Mouse (Mus musculus): ENCODE measurements around the gene Glb1l3. TPM values are rescaled to one million over a fixed set of nuclear protein-coding genes. Genes with fewer than 3 reads are reported as not detected.
"Not testable (repeated sequence)": the region's sequence is repeated elsewhere in the genome, so short reads cannot be mapped to it uniquely, and the experiment has no call there.

Glb1l3 gene
- polyA plus RNA-seq (2015; fragmentation: Nextera tagmentation; extraction: Ambion mirVana), result not detected in 2 replicates

DNA sequence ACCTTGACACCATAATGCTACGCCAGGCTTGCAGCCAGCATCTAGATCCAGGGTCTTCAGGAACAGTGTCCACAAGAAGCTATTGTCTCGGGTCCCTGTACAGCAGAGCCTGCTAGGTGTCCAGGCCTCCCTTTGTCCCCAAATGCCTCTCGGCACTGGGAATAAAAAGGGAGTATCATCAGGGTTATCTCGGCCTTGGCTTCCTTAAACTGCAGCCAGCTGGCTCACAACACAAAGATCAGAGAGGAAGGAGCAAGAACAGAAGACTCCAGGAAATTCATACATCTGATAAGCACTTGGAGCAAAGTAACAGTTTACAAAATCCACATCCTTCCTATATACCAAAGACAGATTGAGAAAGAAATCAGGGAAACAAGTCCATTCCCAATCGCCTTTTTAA is at the start of gene Glb1l3:
Glb1l3 (minus strand) TSS at position 140 of the 400 bp plus-strand sequence.
- Histone ChIP-seq H3K4me1 (no peaks in the 10 kb centered on the region), H3K27ac (replicated peaks) (no peak within 1 kb of the TSS), H3K4me3 (no peak within 1 kb of the TSS), H3K27me3 (no peaks in the 10 kb centered on the region), H3K9ac (replicated peaks) (no peak within 1 kb of the TSS), H3K4me2 (replicated peaks) (no peak within 1 kb of the TSS), H3K36me3 (no peaks in the 10 kb centered on the region), H3K9me3 (no peaks in the 10 kb centered on the region)
- whole genome bisulfite sequencing, result 72% methylated on average over 5 of the region's 5 CpGs
- no peak for ATAC-seq (replicated peaks)

DNA sequence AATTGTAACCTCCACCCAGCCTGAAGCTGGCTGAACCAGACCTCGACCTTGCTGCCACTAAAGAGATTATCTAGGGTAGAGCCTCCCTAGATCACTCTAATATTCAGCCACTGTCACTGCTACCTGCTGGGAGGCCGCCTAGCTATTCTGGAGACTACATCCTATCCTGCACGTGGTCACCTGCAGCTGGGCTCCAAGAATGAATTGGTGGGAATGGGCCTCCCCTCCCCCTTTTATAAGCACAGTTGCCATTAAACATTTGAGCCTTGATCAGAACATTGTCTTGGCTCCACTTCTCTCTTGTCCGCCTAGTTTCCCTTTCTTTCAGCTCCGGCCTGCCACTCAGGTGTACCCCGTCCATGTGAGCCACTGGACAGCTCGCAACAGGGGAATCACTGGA is 9.2 kb upstream of the Glb1l3 start:
- H3K4me1 ChIP-seq; H3K36me3 ChIP-seq; H3K27ac ChIP-seq (replicated peaks); H3K9me3 ChIP-seq; H3K4me2 ChIP-seq (replicated peaks); H3K9ac ChIP-seq (replicated peaks); H3K27me3 ChIP-seq; H3K4me3 ChIP-seq; ATAC-seq (replicated peaks): not testable (repeated sequence)
- WGBS, result 76% methylated on average over 7 of the region's 7 CpGs

DNA sequence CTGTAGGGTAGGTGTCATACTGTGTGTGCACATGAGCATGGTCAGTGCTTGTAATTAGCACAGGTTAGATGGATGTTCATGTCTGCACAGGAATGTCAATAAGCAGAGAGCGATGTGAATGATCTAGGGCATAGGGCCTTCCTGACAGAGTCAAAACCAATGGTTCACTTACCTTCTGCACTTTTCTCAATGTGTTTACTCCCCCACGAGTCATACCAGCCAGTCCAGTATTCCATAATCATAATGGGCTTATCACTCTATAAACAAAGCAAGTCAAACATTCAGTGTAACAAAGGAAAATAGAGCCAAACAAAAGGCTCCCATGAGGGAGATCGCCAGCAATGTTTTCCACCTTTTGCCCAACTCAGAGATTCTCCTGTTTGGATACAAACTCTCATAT is 29.6 kb downstream of the Glb1l3 start:
- Histone ChIP-seq H3K4me1 (no peaks in the 10 kb centered on the region), H3K4me2 (replicated peaks) (no peak overlapping the region), H3K9ac (replicated peaks) (no peak overlapping the region), H3K9me3 (no peaks in the 10 kb centered on the region), H3K27ac (replicated peaks) (no peak overlapping the region), H3K4me3 (no peak overlapping the region), H3K36me3 (no peaks in the 10 kb centered on the region), H3K27me3 (no peaks in the 10 kb centered on the region)
- 81% methylated on average over 3 of the region's 3 CpGs for WGBS
- ATAC-seq (replicated peaks), result no peak

DNA sequence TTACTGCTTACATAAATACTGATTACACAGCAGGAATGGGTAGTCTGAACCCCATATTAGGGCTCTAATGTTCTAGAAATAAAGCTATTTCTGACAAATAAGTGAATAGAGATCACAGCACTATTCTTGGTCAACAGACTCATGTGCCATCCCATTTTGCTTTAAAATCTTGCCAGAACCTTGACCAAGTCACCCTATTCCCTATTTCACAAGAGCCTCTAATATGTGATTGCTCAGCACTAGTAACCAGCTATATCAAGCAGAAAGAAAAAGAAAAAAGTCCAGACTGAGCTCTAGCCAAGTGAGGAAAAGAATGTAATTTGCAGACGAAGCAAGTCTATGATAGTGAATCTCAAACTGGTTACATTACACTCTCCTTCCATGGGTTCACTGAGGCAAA is 40.7 kb downstream of the Glb1l3 start:
- Histone ChIP-seq H3K36me3 (no peaks in the 10 kb centered on the region), H3K4me1 (no peaks in the 10 kb centered on the region), H3K9ac (replicated peaks) (no peak overlapping the region), H3K4me3 (no peak overlapping the region), H3K4me2 (replicated peaks) (no peak overlapping the region), H3K27me3 (no peaks in the 10 kb centered on the region), H3K27ac (replicated peaks) (no peak overlapping the region), H3K9me3 (no peaks in the 10 kb centered on the region)
- ATAC-seq (replicated peaks), result no peak
- WGBS, result 76% methylated on average over 1 of the region's 1 CpGs

DNA sequence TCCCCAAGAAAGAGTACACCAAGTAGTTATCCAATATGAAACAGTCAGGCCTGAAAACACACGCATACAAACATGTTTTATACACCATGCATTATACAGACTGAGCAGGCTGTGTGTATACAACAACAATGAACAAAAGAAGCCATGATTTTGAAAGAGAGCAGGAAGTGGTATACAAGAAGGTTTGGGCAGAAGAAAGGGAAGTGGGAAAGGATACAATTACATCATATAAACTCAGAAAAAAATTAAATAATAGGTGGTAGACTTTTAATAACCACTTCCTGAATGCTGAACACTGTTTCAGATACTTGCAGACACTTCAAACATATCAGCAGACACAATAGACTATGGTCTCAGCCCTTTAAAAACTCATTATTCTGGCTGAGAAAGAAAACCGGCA is 52.0 kb downstream of the Glb1l3 start:
- ATAC-seq (replicated peaks), result no peak
- Histone ChIP-seq H3K27ac (replicated peaks) (no peak overlapping the region), H3K9me3 (no peaks in the 10 kb centered on the region), H3K9ac (replicated peaks) (no peak overlapping the region), H3K27me3 (no peaks in the 10 kb centered on the region), H3K36me3 (no peaks in the 10 kb centered on the region), H3K4me2 (replicated peaks) (no peak overlapping the region), H3K4me3 (no peak overlapping the region), H3K4me1 (peaks cover 12% of the 10 kb centered on the region)
- WGBS, result 79% methylated on average over 2 of the region's 2 CpGs

DNA sequence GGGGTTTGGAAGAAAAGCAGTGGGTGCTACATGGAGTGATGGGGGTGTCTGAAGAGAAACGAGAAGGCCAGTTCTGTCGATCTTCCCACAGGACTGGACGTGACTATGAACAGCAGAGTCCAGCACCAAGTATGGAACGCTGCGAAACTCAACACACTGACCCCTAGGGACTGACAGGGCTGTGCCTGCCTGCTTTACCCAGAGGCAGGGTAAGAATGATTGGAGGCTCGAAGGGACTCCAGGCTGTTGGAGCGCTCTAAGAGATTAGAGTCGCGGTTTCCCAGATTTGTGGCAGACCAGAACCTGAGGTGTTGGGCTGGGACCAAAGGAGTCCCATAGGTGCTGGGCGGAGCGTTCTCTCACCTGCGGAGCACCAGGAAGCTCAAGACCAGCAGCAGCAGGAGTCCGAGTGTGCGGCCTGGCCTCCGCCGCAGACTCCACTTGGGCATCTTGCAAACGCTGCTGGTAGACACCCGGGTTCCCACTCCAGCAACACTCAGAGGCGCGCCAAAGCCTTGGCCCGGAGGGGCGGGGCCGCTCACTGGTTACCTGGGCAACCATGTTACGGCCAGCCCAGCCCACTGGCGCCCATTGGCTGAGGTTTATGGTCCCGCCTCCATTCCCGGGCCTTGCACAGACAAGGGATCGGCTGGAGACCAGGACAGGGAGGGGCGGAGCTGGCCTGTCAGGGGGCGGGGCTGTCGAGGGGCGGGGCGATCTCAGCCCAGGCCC is 54.6 kb downstream of the Glb1l3 start, which contains the start of gene Glb1l2:
Glb1l2 (minus strand) TSS at position 534 of the 732 bp plus-strand sequence.
- H3K27ac ChIP-seq (replicated peaks), result 0 out of 2 replicates have a peak within 1 kb of the TSS, but pooled peaks have one; percentile 28
- H3K9me3 ChIP-seq, result no peaks in the 10 kb centered on the region
- ATAC-seq (replicated peaks), result peak; percentile 100
- no peaks in the 10 kb centered on the region for H3K36me3 ChIP-seq
- H3K4me1 ChIP-seq, result peaks cover 12% of the 10 kb centered on the region
- peak within 1 kb of the TSS; percentile 51 for H3K4me3 ChIP-seq
- H3K27me3 ChIP-seq, result no peaks in the 10 kb centered on the region
- under 1% methylated on average over 33 of the region's 33 CpGs for whole genome bisulfite sequencing
- H3K9ac ChIP-seq (replicated peaks), result peak within 1 kb of the TSS; percentile 56
- peak within 1 kb of the TSS; percentile 88 for H3K4me2 ChIP-seq (replicated peaks)

DNA sequence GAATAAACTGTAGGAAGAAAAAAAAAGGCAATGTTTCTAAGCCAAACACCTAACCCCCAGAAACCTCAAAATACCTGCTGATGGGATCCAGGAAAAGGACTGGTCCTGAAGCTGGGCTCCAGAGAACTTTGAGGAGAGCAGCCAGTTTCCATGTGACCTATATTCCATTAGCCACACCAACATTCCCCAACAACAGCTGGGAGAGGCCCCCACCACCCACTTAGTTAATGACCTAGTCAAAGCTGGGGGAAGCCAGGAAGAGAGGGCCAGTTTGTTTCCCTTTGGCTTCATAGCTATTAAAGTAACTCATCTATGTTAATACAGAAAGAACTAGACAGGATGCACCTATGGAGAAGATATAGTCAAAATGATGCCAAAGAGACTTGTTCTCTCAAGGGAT is 56.4 kb downstream of the Glb1l3 start:
- Histone ChIP-seq H3K36me3 (no peaks in the 10 kb centered on the region), H3K27me3 (no peaks in the 10 kb centered on the region), H3K4me1 (peaks cover 12% of the 10 kb centered on the region), H3K4me3 (no peak overlapping the region), H3K4me2 (replicated peaks) (no peak overlapping the region), H3K27ac (replicated peaks) (no peak overlapping the region), H3K9me3 (no peaks in the 10 kb centered on the region), H3K9ac (replicated peaks) (no peak overlapping the region)
- ATAC-seq (replicated peaks), result no peak

DNA sequence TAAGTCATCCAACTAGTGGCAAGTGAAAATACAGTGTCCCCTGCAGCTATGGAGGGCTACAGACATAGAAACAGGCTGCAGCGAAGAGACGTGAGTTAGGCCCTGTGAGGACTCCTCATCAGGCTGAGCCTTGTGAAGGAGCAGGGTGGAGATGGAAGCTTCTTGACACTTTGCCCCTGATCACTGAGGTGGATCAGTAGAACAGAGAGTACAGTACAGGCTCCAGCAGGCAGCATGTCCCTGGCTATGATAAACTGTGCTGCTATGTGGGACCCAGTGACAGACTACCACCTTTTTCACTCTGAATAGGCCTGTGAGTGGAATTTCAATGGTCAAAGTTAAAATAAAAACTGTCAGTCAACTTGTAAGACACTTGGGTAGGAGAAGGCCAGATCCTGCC is 60.3 kb downstream of the Glb1l3 start:
- WGBS, result 98% methylated on average over 2 of the region's 2 CpGs
- Histone ChIP-seq H3K27ac (replicated peaks) (no peak overlapping the region), H3K4me2 (replicated peaks) (no peak overlapping the region), H3K36me3 (no peaks in the 10 kb centered on the region), H3K4me1 (no peaks in the 10 kb centered on the region), H3K9me3 (no peaks in the 10 kb centered on the region), H3K27me3 (no peaks in the 10 kb centered on the region), H3K4me3 (no peak overlapping the region), H3K9ac (replicated peaks) (no peak overlapping the region)
- no peak for ATAC-seq (replicated peaks)

DNA sequence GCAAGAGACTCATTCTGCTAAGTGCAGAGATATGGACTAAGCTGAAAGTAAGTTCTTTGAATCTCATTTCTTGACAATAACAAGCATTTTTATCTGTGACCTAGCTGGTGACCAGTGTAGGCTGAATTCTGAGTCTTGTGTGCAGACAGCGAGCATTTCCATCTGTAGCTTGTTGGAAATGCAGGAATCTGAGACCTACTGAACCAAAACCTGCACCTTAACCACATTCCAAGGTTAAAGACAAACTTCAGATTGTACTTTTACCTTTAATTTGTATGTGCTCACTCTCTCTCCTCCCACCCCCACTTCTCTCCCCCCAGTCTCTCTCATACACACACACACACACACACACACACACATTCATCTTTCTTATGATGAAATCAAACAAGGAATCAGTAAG is 62.0 kb downstream of the Glb1l3 start:
- WGBS, result 91% methylated on average over 1 of the region's 1 CpGs
- Histone ChIP-seq H3K4me3 (no peak overlapping the region), H3K9ac (replicated peaks) (no peak overlapping the region), H3K4me2 (replicated peaks) (no peak overlapping the region), H3K4me1 (no peaks in the 10 kb centered on the region), H3K36me3 (no peaks in the 10 kb centered on the region), H3K27ac (replicated peaks) (no peak overlapping the region), H3K9me3 (no peaks in the 10 kb centered on the region), H3K27me3 (no peaks in the 10 kb centered on the region)
- ATAC-seq (replicated peaks), result no peak

DNA sequence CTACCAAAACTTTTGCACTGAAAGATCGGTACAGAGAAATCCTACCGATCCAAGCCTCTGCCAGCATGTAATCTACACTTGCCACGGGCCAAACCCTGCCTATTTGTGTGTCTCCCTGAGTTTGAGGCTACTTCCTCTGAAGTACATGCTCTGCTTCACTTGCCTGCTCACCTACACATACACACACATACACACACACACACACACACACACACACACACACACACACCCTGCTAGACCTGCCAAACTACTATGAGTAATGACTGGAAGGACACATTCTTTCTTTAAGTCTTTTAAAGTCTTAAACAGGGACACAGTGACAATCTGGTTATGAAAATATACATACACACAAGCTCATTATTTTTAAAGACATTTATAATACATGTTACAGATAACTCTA is 62.5 kb downstream of the Glb1l3 start:
- Histone ChIP-seq H3K27me3 (no peaks in the 10 kb centered on the region), H3K4me1 (no peaks in the 10 kb centered on the region), H3K4me2 (replicated peaks) (no peak overlapping the region), H3K9ac (replicated peaks) (no peak overlapping the region), H3K27ac (replicated peaks) (no peak overlapping the region), H3K9me3 (no peaks in the 10 kb centered on the region), H3K36me3 (no peaks in the 10 kb centered on the region), H3K4me3 (no peak overlapping the region)
- ATAC-seq (replicated peaks), result no peak
- 90% methylated on average over 3 of the region's 3 CpGs for WGBS

DNA sequence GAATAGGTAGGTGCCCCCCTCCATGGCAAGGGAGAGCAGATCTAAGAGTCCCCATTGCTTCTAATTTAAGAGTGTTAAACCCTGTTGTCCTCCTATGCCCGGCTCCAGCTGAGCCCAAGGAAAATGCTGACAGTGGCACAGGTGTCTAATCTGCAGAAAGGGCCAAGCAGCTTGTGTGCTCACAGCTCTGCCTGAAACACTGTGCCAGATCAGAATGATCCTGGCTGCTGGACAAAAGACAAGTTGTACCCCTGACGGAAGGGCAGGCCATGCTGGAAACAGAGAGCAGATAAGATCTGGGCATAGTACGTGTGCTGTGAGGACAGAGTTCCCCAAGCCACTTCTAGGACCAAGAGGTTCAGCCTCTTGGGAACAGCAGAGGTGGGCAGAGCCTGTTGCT is 67.9 kb downstream of the Glb1l3 start:
- Histone ChIP-seq H3K4me1 (no peaks in the 10 kb centered on the region), H3K27me3 (no peaks in the 10 kb centered on the region), H3K4me3 (no peak overlapping the region), H3K9me3 (no peaks in the 10 kb centered on the region), H3K4me2 (replicated peaks) (no peak overlapping the region), H3K27ac (replicated peaks) (no peak overlapping the region), H3K36me3 (no peaks in the 10 kb centered on the region), H3K9ac (replicated peaks) (no peak overlapping the region)
- ATAC-seq (replicated peaks), result no peak
- WGBS, result 72% methylated on average over 3 of the region's 3 CpGs

DNA sequence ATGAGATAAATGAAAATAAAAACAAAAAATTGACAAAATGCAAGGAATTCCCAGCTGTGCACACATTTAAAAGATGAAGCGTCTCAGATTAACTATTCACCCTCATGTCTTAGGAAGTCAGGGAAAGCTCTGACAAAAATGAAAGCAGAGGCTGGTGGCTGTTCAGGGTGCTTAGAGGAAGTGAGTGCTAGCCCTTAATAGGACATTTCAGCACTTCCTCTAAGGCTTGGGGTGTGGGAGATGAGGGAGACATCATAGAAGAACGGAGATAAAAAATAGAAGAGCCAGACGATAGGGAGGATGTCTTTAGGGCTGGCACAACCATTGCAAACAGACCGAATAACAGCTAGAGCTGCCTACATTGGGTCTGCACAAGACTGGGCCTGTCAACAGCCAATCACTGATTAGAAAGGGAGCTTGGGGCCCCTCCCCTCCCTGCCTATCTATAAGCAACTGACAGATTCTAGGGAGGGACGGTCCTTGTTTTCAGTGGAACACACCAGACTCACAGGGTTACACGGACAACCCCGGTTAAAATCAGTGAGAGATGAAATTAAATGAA is 77.2 kb downstream of the Glb1l3 start:
- Histone ChIP-seq H3K36me3 (no peaks in the 10 kb centered on the region), H3K27ac (replicated peaks) (no peak overlapping the region), H3K4me1 (no peaks in the 10 kb centered on the region), H3K4me3 (no peak overlapping the region), H3K9ac (replicated peaks) (no peak overlapping the region), H3K27me3 (no peaks in the 10 kb centered on the region), H3K9me3 (no peaks in the 10 kb centered on the region), H3K4me2 (replicated peaks) (no peak overlapping the region)
- ATAC-seq (replicated peaks), result peak; percentile 46; the same call in 1 of the 2 replicates
- WGBS, result 69% methylated on average over 7 of the region's 7 CpGs

DNA sequence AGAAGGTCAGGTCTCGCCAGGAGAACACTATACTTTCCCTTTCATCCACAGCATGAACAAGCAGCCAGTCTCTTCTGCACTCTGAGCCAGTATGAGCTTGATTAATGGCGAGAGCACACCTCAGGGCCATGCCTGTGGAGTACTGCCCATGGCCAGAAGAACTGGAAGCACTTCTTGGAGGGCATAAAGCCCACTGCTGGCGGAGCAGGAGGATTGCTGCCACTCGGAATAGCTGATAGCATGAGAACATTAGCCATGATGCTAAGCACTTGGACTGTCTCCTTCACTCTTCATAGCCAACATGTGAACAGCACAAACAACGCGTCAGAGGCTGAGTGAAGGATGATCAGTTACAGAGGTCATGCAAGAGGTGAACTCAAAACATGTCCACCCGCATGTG is 82.3 kb downstream of the Glb1l3 start:
- H3K27ac ChIP-seq (replicated peaks), result no peak overlapping the region
- H3K36me3 ChIP-seq, result no peaks in the 10 kb centered on the region
- 88% methylated on average over 7 of the region's 7 CpGs for WGBS
- H3K27me3 ChIP-seq, result no peaks in the 10 kb centered on the region
- H3K9ac ChIP-seq (replicated peaks), result no peak overlapping the region
- H3K4me1 ChIP-seq, result no peaks in the 10 kb centered on the region
- no peak overlapping the region for H3K4me2 ChIP-seq (replicated peaks)
- ATAC-seq (replicated peaks), result no peak
- no peaks in the 10 kb centered on the region for H3K9me3 ChIP-seq
- no peak overlapping the region for H3K4me3 ChIP-seq
